Mouse (Mus musculus) heart, postnatal 14 days (tissue): ENCODE results near the gene Fam118b. TPM values are rescaled to one million over a fixed set of nuclear protein-coding genes. Genes with fewer than 3 reads are reported as not detected.

Experiments used
- total RNA-seq, 2 experiments: library from RNA; stranded (reverse); gene quantifications; 2 replicates each; pipeline ENCODE4 v1.2.3; 2021

Fam118b gene
- total RNA-seq, 2 experiments from 2014 or later = 15.4 to 16.8 TPM

Other genes with a start within 250 kb of the Fam118b start
- 10 to 100 TPM; 36.2 to 38.3 TPM for gene St3gal4, start 148.5 kb downstream of the Fam118b start, total RNA-seq
- gene Dcps, start 91.7 kb downstream of the Fam118b start, total RNA-seq = 10 to 100 TPM; 14.2 to 17.1 TPM
- 10 to 100 TPM; 85.0 to 90.5 TPM for gene Srpr, start 67.6 kb downstream of the Fam118b start, total RNA-seq
- 1 to 10 TPM; 6.3 to 6.5 TPM for gene Tirap, start 67.5 kb downstream of the Fam118b start, total RNA-seq
- 10 to 100 TPM; 94.8 to 97.1 TPM for gene Foxred1, start 56.8 kb downstream of the Fam118b start, total RNA-seq
- gene Rpusd4, start 60 bp upstream of the Fam118b start, total RNA-seq = 10 to 100 TPM; 10.8 to 10.9 TPM
- 10 to 100 TPM; 16.9 to 18.6 TPM for gene Cdon, start 153.3 kb upstream of the Fam118b start, total RNA-seq